Mouse (Mus musculus) erythroblast, embryonic 14.5 days (primary cell): ENCODE results near the gene Chn1.

Experiments used
- GATA1 ChIP-seq: IDR thresholded peaks from 2 replicates; pipeline ENCODE4 v1.6.1; 2012; ENCODE audit warnings: low read length, inconsistent platforms, mixed read lengths
- TAL1 ChIP-seq: IDR thresholded peaks from 3 replicates; pipeline ENCODE4 v1.6.1; 2012; ENCODE audit warnings: low read length, inconsistent platforms, mixed read lengths

- TF ChIP-seq GATA1, result no peak
- no peak for TF ChIP-seq TAL1
Observed at GRCm38 (mm10) chr2:73791846-73792630, 16.9 kb upstream of the Chn1 start.
